Mouse (Mus musculus): ENCODE results near the gene Smurf2.

Gene Smurf2

DNA sequence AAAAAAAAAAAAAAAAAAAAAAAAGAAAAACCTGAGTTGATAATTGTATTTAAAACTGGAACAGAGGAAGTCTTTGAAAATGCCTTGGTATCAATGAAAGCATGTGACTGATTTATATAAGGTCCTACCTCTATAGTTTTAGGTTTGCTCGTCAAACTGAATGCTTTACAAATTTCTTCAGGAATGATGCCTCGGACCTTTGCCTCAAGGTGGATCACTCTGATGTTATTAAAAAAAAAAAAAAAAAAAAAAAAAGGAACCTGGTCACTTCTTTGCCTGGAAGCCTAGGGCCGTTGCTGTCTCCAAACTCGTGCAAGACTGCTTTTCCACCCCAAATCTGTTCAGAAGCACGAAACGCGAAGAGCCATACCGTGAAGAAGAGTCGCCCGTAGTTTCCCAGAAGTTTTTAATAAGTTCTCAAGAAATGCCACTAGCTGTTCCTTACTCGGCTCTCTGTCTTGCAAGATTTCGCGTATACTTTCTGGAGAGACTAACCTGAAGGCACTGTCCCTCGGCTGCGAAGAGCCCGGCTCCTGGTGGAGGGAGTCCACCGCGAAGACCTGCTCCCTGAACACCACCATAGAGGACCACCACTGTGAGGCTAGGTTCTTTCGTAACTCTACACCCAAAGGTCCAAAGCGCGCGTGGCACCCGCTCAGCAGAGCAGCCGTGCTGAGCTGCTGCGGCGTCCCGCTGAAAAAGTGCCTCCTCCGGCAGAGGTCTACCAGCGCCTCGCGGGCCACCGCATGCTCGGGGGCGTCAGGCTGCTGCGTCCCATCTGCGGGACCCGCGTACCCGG, 141.7 kb downstream of the Smurf2 start:
- DNase-seq (ENCODE audit: low read depth, low spot score) = no peak

DNA sequence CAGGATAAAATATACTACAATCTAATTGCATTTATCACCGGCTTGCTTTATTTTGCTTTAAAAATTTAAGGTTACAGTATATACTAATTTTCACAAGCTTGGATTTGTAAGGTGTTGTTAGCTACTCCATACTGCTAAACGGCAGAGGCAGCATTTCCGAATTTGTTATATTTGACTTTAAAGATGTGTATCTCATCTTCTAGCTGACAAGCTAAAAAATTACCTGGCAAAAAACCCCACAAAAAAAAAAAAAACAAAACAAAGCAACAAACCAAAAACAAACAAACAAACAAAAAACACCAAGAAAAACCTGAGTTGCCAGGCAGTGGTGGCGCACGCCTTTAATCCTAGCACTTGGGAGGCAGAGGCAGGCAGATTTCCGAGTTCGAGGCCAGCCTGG, 142.4 kb downstream of the Smurf2 start:
- DNase-seq (ENCODE audit: low read depth, low spot score) = no peak

DNA sequence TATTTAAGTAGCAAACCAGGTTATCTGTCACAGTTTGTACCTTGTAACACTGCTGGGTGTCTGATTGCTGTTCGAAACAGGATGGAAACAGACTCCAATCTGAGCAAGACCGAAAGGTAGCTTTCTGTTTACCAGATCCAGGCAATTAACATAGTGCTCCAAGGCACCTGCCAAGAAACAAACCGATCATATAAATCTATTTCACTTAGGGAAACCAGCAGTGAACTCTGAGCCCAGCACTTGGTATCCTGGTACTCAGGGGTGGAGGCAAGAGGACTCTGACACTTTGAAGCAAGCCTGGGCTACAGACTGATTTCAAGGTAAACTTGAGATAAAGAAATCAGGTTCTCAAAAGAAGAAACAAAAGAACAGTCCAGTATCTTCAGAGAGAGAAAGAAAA, 143.1 kb downstream of the Smurf2 start:
- no peak for DNase-seq (ENCODE audit: low read depth, low spot score)

DNA sequence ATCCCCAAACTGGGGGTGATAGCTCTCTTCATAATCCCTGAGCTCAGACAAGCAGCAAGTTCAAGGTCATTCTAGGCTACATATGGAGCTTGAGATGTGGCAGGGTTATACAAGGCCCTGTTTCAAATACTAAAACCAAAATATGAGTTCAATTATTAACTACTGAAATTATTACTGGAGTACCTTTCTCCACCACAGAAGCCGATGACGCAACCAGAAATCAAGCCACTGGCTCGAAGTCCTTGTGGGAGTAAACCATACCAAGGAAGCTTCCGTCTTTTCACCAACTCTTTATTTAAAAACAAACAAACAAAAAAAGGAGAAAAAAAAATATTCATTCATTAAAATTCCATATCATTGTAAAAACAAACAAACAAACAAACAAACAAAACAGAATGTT, 143.6 kb downstream of the Smurf2 start:
- no peak for DNase-seq (ENCODE audit: low read depth, low spot score)

DNA sequence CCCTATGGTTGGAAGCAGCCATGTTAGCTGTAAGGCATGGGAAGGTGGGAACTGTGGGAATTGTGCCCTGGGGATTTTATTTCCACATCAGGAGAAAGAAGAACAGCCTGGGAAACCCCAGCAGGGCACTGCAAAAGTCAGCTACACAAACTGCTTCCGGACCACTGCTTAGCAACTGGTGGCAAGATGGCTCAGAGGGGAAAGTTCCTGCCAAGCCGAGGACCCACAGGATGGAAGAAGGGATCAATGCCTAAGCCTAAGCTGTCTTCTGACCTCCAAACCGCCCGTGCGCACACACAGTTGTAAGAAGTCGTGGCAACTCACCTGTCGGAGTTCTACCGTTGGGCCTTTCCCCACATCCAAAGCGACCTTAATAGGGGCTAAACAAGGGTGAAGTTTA, 147.5 kb downstream of the Smurf2 start:
- DNase-seq (ENCODE audit: low read depth, low spot score) = no peak

DNA sequence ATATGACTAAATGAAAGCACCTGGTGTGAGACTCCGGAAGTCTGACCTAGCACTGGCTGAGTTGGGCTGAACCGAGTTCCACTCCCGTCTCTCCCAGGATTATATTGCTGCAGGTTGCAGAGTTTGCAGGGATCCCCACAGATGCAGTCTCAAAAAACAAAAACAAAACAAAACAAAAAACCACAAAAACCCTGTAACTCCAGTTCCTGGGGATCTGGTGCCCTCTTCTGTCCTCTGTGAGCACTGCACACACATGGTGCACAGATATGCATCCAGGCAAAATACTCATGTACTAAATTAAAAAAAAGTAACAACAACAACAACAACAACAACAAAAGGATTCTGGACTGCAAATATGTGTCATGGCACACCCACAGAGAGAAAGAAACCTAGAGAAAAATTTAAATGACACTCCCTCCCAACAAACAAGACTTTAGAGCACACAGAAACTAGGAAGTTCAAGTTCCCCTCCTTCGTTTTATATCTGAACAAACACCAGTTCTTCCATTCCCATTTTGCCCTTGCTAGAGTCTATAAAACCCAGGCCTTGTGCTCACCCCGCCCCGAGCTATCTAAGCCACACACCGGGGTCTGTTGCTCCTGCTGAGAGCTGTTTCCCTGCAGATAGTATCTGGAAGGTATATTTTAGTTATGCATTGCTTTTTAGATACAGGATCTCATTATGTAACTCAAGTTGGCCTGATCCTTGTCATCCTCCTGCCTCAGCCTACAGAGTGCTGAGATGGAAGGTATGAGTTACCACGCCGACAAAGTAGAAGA, 150.1 kb downstream of the Smurf2 start:
- no peak for DNase-seq (ENCODE audit: low read depth, low spot score)

Data from brain, embryonic 18.5 days (tissue).